Mouse (Mus musculus) lung, postnatal 25 days (tissue): Measurements from ENCODE around the gene Rnf146.
"Not testable (repeated sequence)": the region's sequence is repeated elsewhere in the genome, so short reads cannot be mapped to it uniquely, and the experiment has no call there.

Source experiments
- DNase-seq: peaks from one replicate; pipeline ENCODE4 v3.0.0; 2022; ENCODE audit warnings: low spot score

Gene Rnf146

GRCm38 (mm10) chr10:29362197-29362900 lies at the start of gene Rnf146:
Gene Rnf146 (minus strand): TSS chr10:29362442.
- peak; percentile 14 for DNase-seq

GRCm38 (mm10) chr10:29402656-29403268 lies 40.5 kb upstream of the Rnf146 start:
- no peak for DNase-seq

DNA sequence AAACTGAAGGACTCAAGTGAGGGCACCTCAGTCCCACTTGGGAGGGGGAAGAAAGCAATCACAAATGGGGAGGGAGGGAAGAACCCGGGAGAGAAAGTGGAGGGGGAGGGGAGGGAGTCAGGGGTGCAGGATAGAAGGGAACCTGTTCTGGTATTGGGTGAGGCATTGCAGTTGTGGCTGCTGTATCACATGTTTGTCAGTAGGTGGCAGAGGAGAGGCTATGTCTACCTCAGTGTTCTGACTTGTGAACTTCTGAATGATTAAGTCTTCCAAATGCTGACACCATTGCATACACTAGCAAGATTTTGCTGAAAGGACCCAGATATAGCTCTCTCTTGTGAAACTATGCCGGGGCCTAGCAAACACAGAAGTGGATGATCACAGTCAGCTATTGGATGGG lies 32.6 kb upstream of the Rnf146 start:
- not testable (repeated sequence) for DNase-seq

DNA sequence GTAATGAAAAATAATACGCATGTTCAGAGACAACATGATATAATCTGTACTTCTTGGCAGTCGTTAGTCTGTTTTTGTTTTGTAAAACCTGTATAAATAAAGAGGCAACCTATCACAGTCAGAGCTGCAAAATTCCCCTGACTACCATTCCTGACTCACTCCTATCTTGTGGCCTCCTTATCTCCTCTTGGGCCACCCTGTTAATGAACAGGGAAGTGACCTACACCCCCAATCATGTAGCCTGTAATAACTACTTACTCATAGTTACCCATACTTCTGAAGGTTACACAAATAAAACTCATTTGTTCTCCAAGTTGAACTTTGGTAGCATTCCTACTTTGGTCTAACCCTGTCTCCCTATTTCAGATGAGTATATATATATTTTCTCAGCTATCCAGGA lies 19.3 kb upstream of the Rnf146 start:
- DNase-seq: no peak

DNA sequence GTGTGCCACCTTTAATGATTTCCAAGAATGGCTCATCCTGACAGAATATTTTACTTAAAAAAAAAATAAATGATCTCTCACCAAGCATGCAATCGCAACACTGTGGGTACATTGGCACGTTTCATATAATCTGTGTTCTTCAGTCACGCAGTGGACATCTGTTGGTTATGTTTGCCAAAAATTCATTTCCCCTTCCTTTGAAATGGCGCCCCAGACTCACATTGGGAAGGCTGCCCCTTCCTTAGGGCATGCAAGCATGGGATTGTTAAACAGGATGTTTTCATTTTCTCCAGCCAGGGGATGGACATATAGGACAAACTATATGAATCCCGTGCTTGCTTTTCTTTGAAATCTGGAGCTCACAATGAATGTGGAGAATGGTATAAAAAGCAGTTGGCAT lies 11.8 kb upstream of the Rnf146 start:
- DNase-seq: no peak

GRCm38 (mm10) chr10:29361464-29362196 lies 612 bp downstream of the Rnf146 start:
- peak; percentile 86 for DNase-seq

DNA sequence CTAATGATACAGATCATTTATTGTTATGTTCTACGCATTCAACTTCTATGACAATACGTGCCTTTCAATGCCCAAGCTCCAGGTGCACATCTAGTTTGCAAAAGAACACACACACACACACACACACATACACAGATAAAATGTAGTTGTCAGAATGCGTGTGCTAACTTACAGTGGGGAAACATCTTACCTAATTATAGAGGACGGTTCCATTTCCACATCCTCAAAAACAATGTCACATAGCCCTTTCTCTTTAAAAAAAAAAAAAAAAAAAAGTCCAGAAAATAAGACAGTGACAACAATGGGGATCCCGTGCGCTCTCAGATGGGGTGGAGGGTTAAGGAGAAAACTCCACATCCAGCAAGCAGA lies 1.2 kb downstream of the Rnf146 start:
- no peak for DNase-seq

DNA sequence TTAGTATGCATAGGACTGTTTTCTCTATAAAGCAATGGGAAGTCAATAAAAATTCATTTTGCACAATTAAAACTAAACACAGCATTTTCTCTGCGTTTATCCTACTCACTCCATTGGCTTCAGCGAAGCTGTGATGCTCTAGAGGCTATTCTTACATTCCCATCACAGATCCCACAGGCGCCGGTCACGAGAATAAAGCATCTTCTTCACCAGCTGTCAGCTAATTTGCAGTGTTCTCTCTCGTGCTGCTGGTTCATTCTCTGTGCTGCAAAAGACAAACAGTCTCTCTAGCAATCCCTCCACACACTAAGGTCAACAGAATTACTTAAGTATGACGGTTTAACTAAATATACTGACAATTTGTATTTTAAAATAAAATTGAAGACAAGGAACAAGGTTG lies 8.1 kb downstream of the Rnf146 start:
- DNase-seq: no peak

DNA sequence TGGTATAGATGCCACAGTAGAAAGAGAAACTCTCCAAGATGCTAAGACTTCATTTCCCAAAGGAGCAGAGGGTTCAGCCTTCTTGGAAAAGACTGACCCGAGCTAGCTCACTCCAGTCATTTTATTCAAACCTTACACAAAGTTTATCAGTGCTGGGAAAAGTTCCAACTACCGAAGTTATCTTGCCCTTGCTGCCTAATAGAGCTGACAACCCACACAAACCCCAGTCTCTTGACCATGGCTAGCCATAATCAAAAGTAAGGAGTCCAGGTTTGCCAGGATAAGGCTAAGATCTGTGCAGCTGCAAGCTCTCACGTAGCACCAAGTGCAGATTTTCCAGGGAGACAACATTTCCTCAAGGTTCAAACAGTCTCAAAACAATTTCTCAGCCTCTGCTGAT lies 9.7 kb downstream of the Rnf146 start:
- no peak for DNase-seq

DNA sequence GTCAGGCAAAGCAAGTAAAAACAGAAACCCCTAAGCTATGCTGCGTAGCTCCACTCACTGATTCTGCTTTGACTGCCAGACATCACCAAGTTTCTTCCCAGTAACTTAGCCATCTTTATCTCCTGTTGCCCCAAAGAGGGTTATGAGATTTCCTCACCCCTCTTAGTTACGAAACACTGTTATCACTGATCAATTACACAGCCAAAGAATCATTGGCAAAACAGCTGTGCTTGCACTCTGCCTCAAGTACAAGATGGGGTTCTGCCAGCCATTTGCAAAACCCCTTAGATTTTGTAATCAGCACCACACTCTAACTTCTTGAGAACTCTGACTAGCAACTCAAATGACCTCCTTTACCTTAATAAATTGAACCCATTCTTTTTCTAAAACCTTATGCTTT lies 10.8 kb downstream of the Rnf146 start:
- no peak for DNase-seq

GRCm38 (mm10) chr10:29346638-29347037 lies 15.6 kb downstream of the Rnf146 start:
- no peak for DNase-seq

DNA sequence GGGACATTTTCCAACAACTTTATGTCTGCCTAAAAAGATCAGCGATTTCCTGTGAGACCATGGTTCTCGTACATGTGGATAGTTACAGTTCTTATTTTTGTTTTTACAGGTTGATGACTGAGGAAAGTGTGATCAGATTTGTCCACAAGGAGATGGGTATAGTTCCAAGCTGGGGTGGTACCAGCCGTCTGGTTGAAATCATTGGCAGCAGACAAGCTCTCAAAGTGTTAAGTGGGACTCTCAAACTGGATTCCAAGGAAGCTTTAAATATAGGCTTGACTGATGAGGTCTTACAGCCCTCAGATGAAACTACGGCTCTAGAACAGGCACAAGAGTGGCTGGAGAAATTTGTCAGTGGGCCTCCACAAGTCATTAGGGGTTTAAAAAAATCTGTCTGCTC lies 18.0 kb downstream of the Rnf146 start:
- DNase-seq: peak; percentile 11

DNA sequence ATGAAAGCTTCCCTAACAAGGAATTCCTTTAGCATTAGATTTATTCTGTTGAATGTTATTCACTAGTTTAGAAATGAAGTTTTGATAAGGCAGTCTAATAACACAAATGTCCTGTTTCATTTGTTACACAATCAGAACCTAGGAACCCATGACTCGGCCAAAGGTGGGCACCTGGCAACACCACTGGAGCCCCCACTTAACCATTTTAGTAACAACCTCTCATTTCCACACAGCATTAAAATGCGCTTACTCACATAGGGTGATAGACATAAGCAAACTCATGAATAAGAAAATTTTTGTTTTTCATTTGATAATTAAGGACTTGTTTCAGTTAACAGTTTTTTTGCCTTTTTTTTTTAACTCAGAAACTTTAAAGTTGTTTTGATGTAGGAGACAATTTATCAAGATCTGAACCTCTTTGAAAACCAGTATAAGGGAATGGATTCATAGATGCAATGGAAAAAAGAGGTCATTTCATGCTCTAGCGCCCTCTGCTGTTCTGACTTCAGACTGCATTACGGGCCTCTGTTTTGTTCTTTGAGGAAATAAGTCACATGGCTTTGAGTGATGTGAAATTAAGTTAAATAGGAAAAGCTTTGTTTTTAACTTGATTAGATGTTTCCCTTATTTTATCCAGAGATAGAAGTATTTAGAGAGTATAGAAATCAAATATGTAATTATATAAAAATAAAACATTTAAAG lies 23.7 kb downstream of the Rnf146 start:
- peak; percentile 76 for DNase-seq

GRCm38 (mm10) chr10:29333836-29334235 lies 28.4 kb downstream of the Rnf146 start:
- no peak for DNase-seq

DNA sequence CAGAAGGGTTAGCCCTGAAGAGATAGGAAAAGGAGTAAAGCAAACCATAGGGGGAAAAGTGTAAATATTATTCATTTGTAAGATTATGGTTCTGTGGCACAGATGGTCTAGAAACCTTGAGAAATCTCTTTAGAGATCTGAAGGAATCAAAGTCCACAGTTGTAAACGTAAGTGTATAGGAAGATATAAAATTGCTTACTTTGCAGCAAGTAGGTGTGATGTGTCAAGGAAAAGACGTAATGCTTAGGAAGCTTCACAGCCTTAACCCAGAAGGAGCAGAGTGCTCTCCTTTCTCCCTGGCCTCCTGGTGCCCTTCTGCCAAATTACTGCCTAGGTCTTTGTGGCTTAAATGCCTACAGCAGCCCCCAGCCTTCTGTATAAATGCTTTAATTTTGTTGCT lies 37.4 kb downstream of the Rnf146 start:
- DNase-seq: no peak

DNA sequence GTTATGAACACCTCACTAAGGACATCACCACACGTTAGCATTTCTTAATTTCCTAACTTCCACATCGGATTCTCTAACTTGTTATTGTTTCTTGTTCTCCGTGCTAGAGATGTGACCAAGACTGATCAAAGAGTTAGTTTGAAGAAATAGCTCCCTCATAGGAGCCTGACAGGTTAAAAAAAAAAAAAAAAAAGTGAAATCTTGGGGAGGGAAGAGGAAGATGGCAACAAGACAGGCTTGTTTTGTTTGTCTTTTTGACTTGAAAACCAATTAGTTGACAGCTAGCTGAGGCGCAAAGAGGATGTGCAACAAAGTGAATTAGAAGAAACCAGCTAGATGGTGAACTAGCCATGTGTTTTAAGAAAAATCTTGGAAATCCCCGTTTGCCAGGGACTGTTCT lies 48.3 kb downstream of the Rnf146 start:
- DNase-seq: no peak

DNA sequence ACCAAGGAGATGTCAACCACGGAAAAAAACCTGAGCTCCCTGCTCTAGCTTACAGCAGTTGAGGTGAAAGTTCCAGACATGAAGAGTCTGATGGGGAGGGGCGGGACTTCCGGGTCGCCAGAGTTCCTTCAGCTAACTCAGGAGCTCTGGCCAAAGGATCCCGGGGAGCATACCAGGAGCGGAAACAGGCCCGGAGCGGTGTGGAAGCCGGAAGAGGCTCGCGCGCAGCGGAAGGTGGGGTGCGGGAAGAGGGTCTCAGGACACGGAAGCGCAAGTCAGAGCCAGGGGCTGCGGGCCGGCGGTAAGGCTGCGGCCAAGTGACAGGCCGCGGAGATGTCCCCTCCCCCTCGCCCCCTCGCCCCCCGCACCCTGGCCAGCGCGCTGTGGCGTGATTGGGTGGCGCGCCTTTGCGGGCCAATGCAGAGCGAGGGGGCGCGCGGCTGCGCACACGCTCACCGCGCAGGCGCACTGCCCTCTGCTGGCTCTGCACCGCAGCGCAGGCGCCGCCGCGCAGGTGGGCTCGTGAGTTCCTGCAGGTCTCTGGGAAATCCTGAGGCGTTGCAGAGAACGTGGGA lies 49.1 kb downstream of the Rnf146 start, which contains the start of gene Echdc1:
TSS of gene Echdc1 (plus strand) at position 103 of the 575 bp plus-strand sequence.
- peak; percentile 89 for DNase-seq

DNA sequence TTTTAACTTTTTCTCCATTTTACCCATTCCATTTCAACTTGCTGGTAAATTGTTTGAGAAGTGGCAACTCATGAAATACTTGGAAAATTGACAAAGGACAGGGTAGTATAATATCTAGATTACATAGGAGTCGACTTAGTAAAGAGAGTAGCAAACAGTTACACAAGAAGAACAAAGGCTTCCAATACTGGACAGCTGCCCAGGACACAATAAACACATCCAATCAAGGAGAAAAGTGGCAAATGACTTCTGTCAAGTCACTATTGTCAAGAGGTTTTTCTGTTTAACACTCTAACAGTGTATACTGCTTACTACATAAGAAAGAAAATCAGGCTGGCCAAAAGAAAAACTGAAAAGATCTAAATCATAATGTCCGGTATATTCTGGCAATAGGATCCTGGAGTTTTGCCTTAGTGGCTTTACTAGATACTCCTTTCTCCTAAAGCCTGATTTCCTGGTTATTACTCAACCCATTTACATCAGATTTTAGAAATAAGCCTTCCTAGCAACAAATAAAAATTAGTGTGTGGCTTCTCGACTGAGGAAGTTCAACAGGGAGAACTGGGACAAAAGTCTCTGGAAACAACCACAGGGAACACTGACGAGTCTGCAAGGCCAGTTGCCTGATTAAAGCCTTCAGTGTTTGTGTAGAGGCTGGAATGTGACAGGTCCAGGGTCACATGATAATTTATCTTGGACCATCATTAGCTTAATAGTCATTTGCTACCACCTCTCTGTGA lies 50.6 kb downstream of the Rnf146 start:
- peak; percentile 10 for DNase-seq

- no peak for DNase-seq
Observed at GRCm38 (mm10) chr10:29302230-29302629, 60.0 kb downstream of the Rnf146 start.
